11 mouse cellular contexts compared by ENCODE assay signal in genomic region chr4:40700216-40700615, GRCm38 (mm10). TPM values are rescaled to one million over a fixed set of nuclear protein-coding genes. Genes with fewer than 3 reads are reported as not detected.
DNase-seq lines count a peak whose midpoint lies in the region; TF ChIP-seq lines count a peak whose summit lies in the region.
"Had no signal": no experiment of that assay in that cellular context is flagged by ENCODE, and none has a peak within 500 bp of the region (broad histone marks: within the 10 kb centered on the region; RNA-seq: fewer than 3 reads in every experiment).

No protein-coding gene starts in this region.

- H3K36me3 ChIP-seq in liver, adult 2 months (ENCODE audit: control insufficient read depth, insufficient read depth, low read length), result peaks cover 2% of the 10 kb centered on the region; the same call in 1 of the 2 replicates
- H3K36me3 ChIP-seq in myocyte (ENCODE audit: control insufficient read depth, insufficient read depth), result no peaks in the 10 kb centered on the region

- no peak overlapping the region for H3K4me2 ChIP-seq in myocyte (ENCODE audit: low read depth)
- H3K4me2 ChIP-seq: neural tube, embryonic 13.5 days had no signal

- H3K4me3 ChIP-seq in liver, adult 2 months (ENCODE audit: insufficient read depth, low read depth, low read length), result no peak overlapping the region
- H3K4me3 ChIP-seq in myocyte, result no peak overlapping the region
- H3K4me3 ChIP-seq in left cerebral cortex, adult 2 months, result no peak overlapping the region
- H3K4me3 ChIP-seq in gastrocnemius, adult 2 months, result no peak overlapping the region
- H3K4me3 ChIP-seq: hindbrain, embryonic 10.5 days; neural tube, embryonic 13.5 days had no signal

- H3K9ac ChIP-seq in liver, adult 2 months (ENCODE audit: low read depth, low read length), result 0 out of 2 replicates have a peak overlapping the region, but pooled peaks have one; percentile 1
- H3K9ac ChIP-seq: neural tube, embryonic 13.5 days had no signal

- H3K27ac ChIP-seq in liver, adult 2 months (replicated peaks; ENCODE audit: insufficient read depth, low read depth, low read length), result peak overlapping the region; percentile 92
- H3K27ac ChIP-seq in left cerebral cortex, adult 2 months, result no peak overlapping the region
- H3K27ac ChIP-seq in gastrocnemius, adult 2 months, result no peak overlapping the region
- H3K27ac ChIP-seq: hindbrain, embryonic 10.5 days; neural tube, embryonic 13.5 days had no signal

- no peaks in the 10 kb centered on the region for H3K27me3 ChIP-seq in liver, adult 2 months (ENCODE audit: control insufficient read depth, insufficient read depth, low read length)
- no peaks in the 10 kb centered on the region for H3K27me3 ChIP-seq in myocyte (ENCODE audit: control insufficient read depth, insufficient read depth, insufficient read length)
- H3K27me3 ChIP-seq: neural tube, embryonic 13.5 days; Patski had no signal

- intact Hi-C loops in left cerebral cortex, adult 2 months (cut with DNase I), result no loop called here
- intact Hi-C loops in gastrocnemius, adult 2 months (cut with DNase I), result no loop called here

- H3K79me2 ChIP-seq in liver, adult 2 months (ENCODE audit: control insufficient read depth, insufficient read depth, low read length), result no peaks in the 10 kb centered on the region
- peaks cover 22% of the 10 kb centered on the region for H3K79me2 ChIP-seq in myocyte (ENCODE audit: control insufficient read depth, insufficient read depth)

- 8% methylated on average over 8 of the region's 8 CpGs for WGBS in liver, adult 2 months

- DNase-seq in adrenal gland, postnatal 10 days, result peak; percentile 36
- no peak for DNase-seq in adrenal gland, postnatal 4 days (ENCODE audit: low spot score in 2 of 2)
- peak; percentile 93 for DNase-seq in kidney, adult 11 months
- peak; percentile 99 for DNase-seq in liver, adult 2 months (ENCODE audit: extremely low read depth, low read depth, low spot score)
- no peak for DNase-seq in left cerebral cortex, adult 2 months (ENCODE audit: extremely low spot score in 1 of 2, low spot score in 2 of 2)
- no peak for DNase-seq in right cerebral cortex, postnatal 25 days
- DNase-seq in gastrocnemius, adult 2 months, result no peak

- no peak for TF ChIP-seq CTCF in liver, adult 2 months (IDR thresholded peaks at IDR 0.05; ENCODE audit: low read depth, low read length)
- TF ChIP-seq CTCF in left cerebral cortex, adult 2 months (IDR thresholded peaks at IDR 0.05), result no peak
- no peak for TF ChIP-seq CTCF in gastrocnemius, adult 2 months (IDR thresholded peaks at IDR 0.05)

- TF ChIP-seq POLR2A in liver, adult 2 months (IDR thresholded peaks at IDR 0.05; ENCODE audit: extremely low read depth, insufficient read depth, low read length), result no peak
- TF ChIP-seq POLR2A in myocyte (IDR thresholded peaks at IDR 0.05; ENCODE audit: insufficient read length, low read depth), result no peak

- no peak overlapping the region for H3ac ChIP-seq in myocyte (ENCODE audit: control insufficient read depth, insufficient read length)

- peaks cover 33% of the 10 kb centered on the region for H3K4me1 ChIP-seq in liver, adult 2 months (ENCODE audit: control insufficient read depth, insufficient read depth, low read length)

TF ChIP-seq in myocyte, 11 proteins besides CTCF, POLR2A, EP300 and RAD21:
- TF ChIP-seq E2F4 (IDR thresholded peaks at IDR 0.05; ENCODE audit: insufficient read depth) (no peak), USF1 (IDR thresholded peaks at IDR 0.05; ENCODE audit: low read depth) (peak; percentile 16)

RNA-seq across cellular contexts. Expression of gene Aptx, which starts 2.8 kb away (rescaled TPM):
- total RNA-seq in adrenal gland, postnatal 10 days (2021), result 10 to 100 TPM; 15.3 to 22.1 TPM
- 10 to 100 TPM; 23.4 to 25.6 TPM for total RNA-seq in adrenal gland, postnatal 4 days (2021)
- 6.2 and 7.2 TPM in 2 replicates for total RNA-seq in liver, adult 2 months (2014; rRNA removed)
- 3.4 and 4.8 TPM in 2 replicates for polyA plus RNA-seq in liver, adult 2 months (2012; rRNA removed)
- 20.4 TPM for polyA plus RNA-seq in myocyte (2012; fragmentation: generic; extraction: Trizol)
- total RNA-seq in left cerebral cortex, adult 2 months (2021), result 10 to 100 TPM; 30.0 to 32.2 TPM
- 10 to 100 TPM; 14.2 to 15.3 TPM for total RNA-seq in gastrocnemius, adult 2 months (2021)

RNA-seq across cellular contexts. Expression of gene Dnaja1, which starts 21.7 kb away (rescaled TPM):
- total RNA-seq in adrenal gland, postnatal 10 days (2021), result 100 to 1,000 TPM; 199 to 219 TPM
- 100 to 1,000 TPM; 227 to 253 TPM for total RNA-seq in adrenal gland, postnatal 4 days (2021)
- total RNA-seq in liver, adult 2 months (2014; rRNA removed), result 85.2 and 135 TPM in 2 replicates
- polyA plus RNA-seq in liver, adult 2 months (2012; rRNA removed), result 9.1 and 11.5 TPM in 2 replicates
- polyA plus RNA-seq in myocyte (2012; fragmentation: generic; extraction: Trizol), result 68.3 TPM
- total RNA-seq in left cerebral cortex, adult 2 months (2021), result 100 to 1,000 TPM; 282 to 289 TPM
- total RNA-seq in gastrocnemius, adult 2 months (2021), result 10 to 100 TPM; 42.7 to 77.1 TPM

RNA-seq across cellular contexts. Expression of gene Smu1, which starts 57.5 kb away (rescaled TPM):
- total RNA-seq in adrenal gland, postnatal 10 days (2021), result 10 to 100 TPM; 57.2 to 62.3 TPM
- total RNA-seq in adrenal gland, postnatal 4 days (2021), result 10 to 100 TPM; 75.6 to 78.8 TPM
- total RNA-seq in liver, adult 2 months (2014; rRNA removed), result 53.0 and 58.3 TPM in 2 replicates
- polyA plus RNA-seq in liver, adult 2 months (2012; rRNA removed), result 16.2 TPM in 2 replicates
- polyA plus RNA-seq in myocyte (2012; fragmentation: generic; extraction: Trizol), result 67.5 TPM
- 10 to 100 TPM; 47.3 to 53.0 TPM for total RNA-seq in left cerebral cortex, adult 2 months (2021)
- 10 to 100 TPM; 33.1 to 34.2 TPM for total RNA-seq in gastrocnemius, adult 2 months (2021)

Comparison
In these comparisons a context has a peak if more than half of its experiments do, and no peak if none do; other contexts are left out.
1. DNase-seq: peak in adrenal gland, postnatal 10 days (single experiment), kidney, adult 11 months (single experiment) and liver, adult 2 months (single experiment); none in adrenal gland, postnatal 4 days (0 of 2), left cerebral cortex, adult 2 months (0 of 2), right cerebral cortex, postnatal 25 days (single experiment) and gastrocnemius, adult 2 months (single experiment).